Mouse (Mus musculus): Measurements from ENCODE around the gene Snx33. TPM values are rescaled to one million over a fixed set of nuclear protein-coding genes. Genes with fewer than 3 reads are reported as not detected.
A peak's percentile ranks its signal among the peaks of the same experiment; 100 is the strongest.

Snx33 gene
- polyA plus RNA-seq, 1 experiment from 2014 or later: 10.3 TPM

DNA sequence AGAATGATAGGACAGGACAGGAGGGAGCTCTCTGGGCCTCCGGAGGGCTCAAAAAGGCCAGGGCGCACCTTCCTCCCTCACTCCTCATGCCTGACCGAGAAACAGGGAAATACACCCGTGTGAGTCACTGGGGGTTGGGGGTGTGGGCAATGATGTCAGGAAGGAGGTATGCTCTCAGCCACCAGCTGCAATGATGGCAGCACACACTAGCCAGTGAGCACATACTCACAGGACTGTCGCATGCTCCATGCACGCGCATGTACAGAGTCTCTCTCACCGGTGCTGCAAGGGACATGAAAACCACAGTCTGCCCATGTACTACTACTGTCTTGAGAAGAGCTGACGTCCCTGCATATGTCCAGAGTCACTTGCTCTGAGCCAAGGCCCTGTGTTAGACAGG lies 20.6 kb downstream of the Snx33 start:
- no peak overlapping the region for H3K4me3 ChIP-seq (replicated peaks)
- H3K9me3 ChIP-seq (replicated peaks): no peaks in the 10 kb centered on the region
- H3K36me3 ChIP-seq: no peaks in the 10 kb centered on the region
- H3K4me2 ChIP-seq (replicated peaks): no peak overlapping the region
- H3K27ac ChIP-seq (replicated peaks): no peak overlapping the region
- no peaks in the 10 kb centered on the region for H3K27me3 ChIP-seq
- no peaks in the 10 kb centered on the region for H3K4me1 ChIP-seq
- no peak overlapping the region for H3K9ac ChIP-seq
- 76% methylated on average over 9 of the region's 9 CpGs for whole genome bisulfite sequencing
- no peak for ATAC-seq (ENCODE audit: insufficient number of reproducible peaks, low FRiP score, low TSS enrichment, low read depth)

DNA sequence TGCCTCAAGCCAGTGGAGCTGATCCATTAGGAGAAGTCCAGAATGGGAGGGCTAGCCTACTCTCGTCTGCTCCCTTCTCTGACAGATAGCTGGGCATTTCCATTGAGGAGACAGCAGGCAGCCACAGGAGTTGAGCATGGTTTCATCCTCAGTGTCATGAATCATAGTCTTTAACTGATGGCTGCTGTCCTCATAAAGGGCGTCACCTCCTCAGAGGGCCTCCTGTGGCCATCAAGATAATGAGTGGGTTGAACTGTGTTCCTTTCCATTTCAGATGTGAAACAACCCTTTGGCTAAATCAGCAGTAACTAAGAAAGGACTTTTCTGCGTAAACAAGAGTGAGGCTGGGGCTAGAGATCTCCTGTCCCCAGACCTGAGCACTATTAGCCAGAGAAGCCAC lies 24.5 kb downstream of the Snx33 start:
- Histone ChIP-seq H3K27ac (replicated peaks) (no peak overlapping the region), H3K36me3 (no peaks in the 10 kb centered on the region; the same call in 1 of the 2 replicates), H3K4me1 (peaks cover 23% of the 10 kb centered on the region), H3K4me2 (replicated peaks) (no peak overlapping the region), H3K9ac (no peak overlapping the region), H3K9me3 (replicated peaks) (no peaks in the 10 kb centered on the region), H3K4me3 (replicated peaks) (no peak overlapping the region), H3K27me3 (no peaks in the 10 kb centered on the region)
- WGBS: 85% methylated on average over 3 of the region's 3 CpGs
- no peak for ATAC-seq (ENCODE audit: insufficient number of reproducible peaks, low FRiP score, low TSS enrichment, low read depth)

DNA sequence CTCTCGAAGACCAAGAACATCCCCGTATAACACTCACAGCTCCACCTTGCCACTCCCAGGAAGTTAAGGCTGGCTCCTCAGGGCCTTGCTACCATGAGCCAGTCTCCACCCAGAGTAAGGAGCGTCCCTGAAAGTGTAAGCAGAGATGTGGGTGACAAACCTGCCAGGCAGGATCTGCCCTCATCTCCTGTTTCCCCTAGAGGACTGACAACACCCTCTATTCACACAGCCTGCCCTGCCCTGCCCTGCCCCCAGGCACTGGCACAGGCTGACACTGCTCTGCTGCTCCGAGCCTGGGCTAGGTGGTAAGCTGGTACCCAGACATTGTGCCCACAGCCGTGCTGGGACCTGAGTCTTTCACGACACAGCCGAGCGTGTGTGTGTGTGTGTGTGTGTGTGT lies 27.0 kb downstream of the Snx33 start:
- H3K4me2 ChIP-seq (replicated peaks): peak overlapping the region; percentile 13; the same call in 1 of the 2 replicates
- 32% methylated on average over 8 of the region's 8 CpGs for WGBS

DNA sequence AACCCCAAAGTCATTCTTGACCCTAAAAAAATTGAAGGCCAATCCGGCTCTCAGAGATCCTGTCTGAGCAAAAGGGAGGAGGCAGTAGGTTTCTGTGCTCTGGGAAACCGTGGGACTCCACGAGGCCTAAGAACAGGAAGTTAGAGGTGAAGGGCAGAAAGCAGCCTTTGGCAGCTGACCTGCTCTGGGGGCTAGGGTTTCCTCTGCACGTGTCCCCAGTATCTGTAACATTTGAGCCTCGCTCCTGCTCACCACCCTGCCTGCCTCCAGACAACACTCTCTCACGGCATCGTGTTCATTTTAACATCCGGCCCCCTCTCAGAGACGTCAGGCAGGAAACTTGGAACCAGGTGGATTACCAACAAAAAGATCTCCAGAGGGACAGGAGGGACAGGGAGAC lies 27.6 kb downstream of the Snx33 start:
- WGBS: 20% methylated on average over 9 of the region's 9 CpGs
- peak overlapping the region; percentile 13; the same call in 1 of the 2 replicates for H3K4me2 ChIP-seq (replicated peaks)
- ATAC-seq (ENCODE audit: insufficient number of reproducible peaks, low FRiP score, low TSS enrichment, low read depth): no peak
- H3K9ac ChIP-seq: no peak overlapping the region
- peak overlapping the region; percentile 67 for H3K27ac ChIP-seq (replicated peaks)
- H3K4me3 ChIP-seq (replicated peaks): no peak overlapping the region
- H3K9me3 ChIP-seq (replicated peaks): no peaks in the 10 kb centered on the region
- no peaks in the 10 kb centered on the region; the same call in 1 of the 2 replicates for H3K36me3 ChIP-seq
- no peaks in the 10 kb centered on the region for H3K27me3 ChIP-seq
- peaks cover 23% of the 10 kb centered on the region for H3K4me1 ChIP-seq

More for the DNA sequence above, 27.0 kb downstream of the Snx33 start:
- H3K27me3 ChIP-seq: no peaks in the 10 kb centered on the region
- H3K9ac ChIP-seq: no peak overlapping the region
- peak overlapping the region; percentile 67 for H3K27ac ChIP-seq (replicated peaks)
- H3K36me3 ChIP-seq: no peaks in the 10 kb centered on the region; the same call in 1 of the 2 replicates
- no peak overlapping the region for H3K4me3 ChIP-seq (replicated peaks)
- ATAC-seq (ENCODE audit: insufficient number of reproducible peaks, low FRiP score, low TSS enrichment, low read depth): peak; percentile 66
- H3K9me3 ChIP-seq (replicated peaks): no peaks in the 10 kb centered on the region
- H3K4me1 ChIP-seq: peaks cover 23% of the 10 kb centered on the region

DNA sequence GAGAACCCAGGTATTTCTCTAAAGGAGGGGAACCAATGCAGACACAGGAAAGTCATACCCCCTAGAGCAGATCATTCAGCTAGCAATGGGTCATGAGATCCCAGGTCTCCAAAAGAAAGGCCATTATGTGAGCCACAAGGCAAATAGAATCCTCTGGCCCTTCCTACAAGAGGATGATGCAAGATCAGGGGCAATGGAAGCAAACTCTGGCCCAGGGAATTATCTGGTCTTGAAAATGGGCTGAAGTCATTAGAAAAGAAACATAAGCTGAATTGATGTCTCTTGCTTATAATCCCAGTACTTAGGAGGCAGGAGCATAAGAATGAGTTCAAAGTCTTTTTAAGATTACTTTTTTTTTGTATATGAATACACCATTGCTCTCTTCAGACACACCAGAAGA lies 28.1 kb downstream of the Snx33 start:
- Histone ChIP-seq H3K4me1 (peaks cover 23% of the 10 kb centered on the region), H3K36me3 (no peaks in the 10 kb centered on the region; the same call in 1 of the 2 replicates), H3K4me2 (replicated peaks) (no peak overlapping the region), H3K27me3 (no peaks in the 10 kb centered on the region), H3K4me3 (replicated peaks) (no peak overlapping the region), H3K9me3 (replicated peaks) (no peaks in the 10 kb centered on the region), H3K9ac (no peak overlapping the region), H3K27ac (replicated peaks) (peak overlapping the region; percentile 67; the same call in 1 of the 2 replicates)
- ATAC-seq (ENCODE audit: insufficient number of reproducible peaks, low FRiP score, low TSS enrichment, low read depth): no peak

DNA sequence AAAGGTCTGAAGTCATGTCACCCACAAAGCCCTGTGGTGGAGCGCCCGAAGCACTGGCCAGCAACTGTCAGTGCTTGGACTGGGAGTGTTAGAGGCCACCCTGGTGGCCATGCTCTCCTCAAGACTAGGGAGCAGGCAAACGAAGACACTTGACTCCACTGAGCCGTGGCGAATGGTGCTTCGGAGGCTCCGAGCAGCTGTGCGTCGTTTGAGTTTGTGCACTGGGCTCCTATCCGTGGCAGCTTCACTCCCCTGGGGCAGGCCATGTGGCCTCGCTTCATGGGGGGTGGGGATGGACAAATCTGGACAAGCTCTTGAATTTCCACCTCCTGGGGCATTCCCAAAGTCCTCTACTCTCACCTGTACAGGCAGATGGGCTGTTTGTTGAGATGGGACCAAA lies 28.8 kb downstream of the Snx33 start:
- no peaks in the 10 kb centered on the region for H3K9me3 ChIP-seq (replicated peaks)
- no peak overlapping the region for H3K4me2 ChIP-seq (replicated peaks)
- peaks cover 6% of the 10 kb centered on the region for H3K36me3 ChIP-seq
- WGBS: 51% methylated on average over 11 of the region's 11 CpGs
- no peak overlapping the region for H3K9ac ChIP-seq
- ATAC-seq (ENCODE audit: insufficient number of reproducible peaks, low FRiP score, low TSS enrichment, low read depth): no peak
- no peak overlapping the region for H3K27ac ChIP-seq (replicated peaks)
- H3K27me3 ChIP-seq: no peaks in the 10 kb centered on the region
- H3K4me3 ChIP-seq (replicated peaks): no peak overlapping the region
- H3K4me1 ChIP-seq: peaks cover 23% of the 10 kb centered on the region

- Histone ChIP-seq H3K4me2 (replicated peaks) (no peak overlapping the region), H3K9me3 (replicated peaks) (no peaks in the 10 kb centered on the region), H3K9ac (no peak overlapping the region), H3K36me3 (peaks cover 19% of the 10 kb centered on the region), H3K27ac (replicated peaks) (no peak overlapping the region), H3K4me1 (peaks cover 33% of the 10 kb centered on the region), H3K27me3 (no peaks in the 10 kb centered on the region), H3K4me3 (replicated peaks) (no peak overlapping the region)
- ATAC-seq (ENCODE audit: insufficient number of reproducible peaks, low FRiP score, low TSS enrichment, low read depth): no peak
- 89% methylated on average over 12 of the region's 12 CpGs for WGBS
Observed at GRCm38 (mm10) chr9:56896779-56897178, 31.4 kb downstream of the Snx33 start.

DNA sequence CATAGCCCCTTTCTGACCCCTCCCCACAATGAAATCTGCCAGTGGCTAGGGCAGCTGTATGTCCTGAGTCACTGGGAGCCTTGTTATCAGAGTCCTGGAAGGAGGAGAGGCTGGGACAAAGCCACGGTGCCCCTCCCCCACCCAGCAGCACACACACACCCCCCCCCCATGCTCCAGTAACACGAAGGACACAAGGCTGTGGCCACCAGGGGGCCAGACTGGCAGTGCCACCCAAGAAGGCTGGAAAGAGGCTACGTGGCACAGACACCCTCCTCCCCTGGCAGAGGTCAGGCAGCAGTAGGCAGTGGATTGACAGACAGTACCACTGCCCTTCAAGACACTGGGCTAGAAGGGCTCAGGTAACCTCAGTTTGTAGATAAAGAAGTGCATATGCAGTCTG lies 34.2 kb downstream of the Snx33 start:
- no peak overlapping the region for H3K27ac ChIP-seq (replicated peaks)
- H3K4me3 ChIP-seq (replicated peaks): no peak overlapping the region
- no peak overlapping the region for H3K9ac ChIP-seq
- no peaks in the 10 kb centered on the region for H3K9me3 ChIP-seq (replicated peaks)
- WGBS: 19% methylated on average over 3 of the region's 3 CpGs
- peaks cover 19% of the 10 kb centered on the region for H3K4me1 ChIP-seq
- H3K4me2 ChIP-seq (replicated peaks): no peak overlapping the region
- H3K27me3 ChIP-seq: no peaks in the 10 kb centered on the region
- no peak for ATAC-seq (ENCODE audit: insufficient number of reproducible peaks, low FRiP score, low TSS enrichment, low read depth)
- peaks cover 20% of the 10 kb centered on the region for H3K36me3 ChIP-seq

DNA sequence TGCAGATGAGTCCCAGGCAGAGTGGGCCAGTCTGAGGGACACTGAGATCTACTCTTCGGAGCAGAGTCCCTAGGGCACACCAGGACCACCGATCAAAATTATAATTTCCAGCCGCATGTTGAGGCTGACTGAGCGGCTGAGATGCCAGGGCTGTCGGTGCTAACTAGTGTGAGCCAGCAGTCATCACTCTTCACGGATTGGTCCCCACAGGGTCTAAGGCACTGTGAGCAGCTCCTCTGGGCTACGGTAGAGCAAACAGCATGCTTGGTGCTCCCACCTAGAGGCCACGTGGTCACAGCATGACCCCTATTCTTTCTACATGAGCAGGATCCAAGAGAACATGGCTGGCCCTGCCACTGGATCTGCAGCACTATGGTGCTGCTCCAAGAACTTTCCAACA lies 34.9 kb downstream of the Snx33 start:
- Histone ChIP-seq H3K4me2 (replicated peaks) (no peak overlapping the region), H3K4me3 (replicated peaks) (no peak overlapping the region), H3K9ac (no peak overlapping the region), H3K36me3 (peaks cover 27% of the 10 kb centered on the region), H3K27ac (replicated peaks) (no peak overlapping the region), H3K4me1 (peaks cover 19% of the 10 kb centered on the region), H3K27me3 (no peaks in the 10 kb centered on the region), H3K9me3 (replicated peaks) (no peaks in the 10 kb centered on the region)
- no peak for ATAC-seq (ENCODE audit: insufficient number of reproducible peaks, low FRiP score, low TSS enrichment, low read depth)
- WGBS: 67% methylated on average over 8 of the region's 8 CpGs

DNA sequence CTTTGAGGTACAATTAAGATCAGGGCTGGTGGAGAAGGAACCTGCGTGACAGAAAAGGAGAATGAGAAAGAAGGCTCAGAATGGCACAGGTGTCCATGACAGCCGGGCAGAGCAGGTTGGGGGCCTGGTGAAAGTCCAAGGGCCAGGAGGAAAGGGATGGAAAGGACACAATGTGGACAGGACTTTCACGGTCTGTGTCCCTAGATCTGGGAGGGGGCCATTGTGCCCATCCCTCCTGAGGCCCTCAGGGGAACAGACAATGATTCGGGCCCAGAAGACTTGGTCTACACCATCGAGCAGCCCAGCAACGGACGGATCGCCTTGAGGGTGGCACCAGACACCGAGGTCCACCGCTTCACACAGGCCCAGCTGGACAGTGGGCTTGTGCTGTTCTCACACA lies 36.1 kb downstream of the Snx33 start:
- WGBS: 81% methylated on average over 10 of the region's 10 CpGs
- Histone ChIP-seq H3K27me3 (no peaks in the 10 kb centered on the region), H3K4me2 (replicated peaks) (no peak overlapping the region), H3K9me3 (replicated peaks) (no peaks in the 10 kb centered on the region), H3K27ac (replicated peaks) (0 out of 2 replicates have a peak overlapping the region, but pooled peaks have one; percentile 51), H3K4me1 (peaks cover 19% of the 10 kb centered on the region), H3K4me3 (replicated peaks) (no peak overlapping the region), H3K36me3 (peaks cover 39% of the 10 kb centered on the region), H3K9ac (no peak overlapping the region)
- ATAC-seq (ENCODE audit: insufficient number of reproducible peaks, low FRiP score, low TSS enrichment, low read depth): no peak

DNA sequence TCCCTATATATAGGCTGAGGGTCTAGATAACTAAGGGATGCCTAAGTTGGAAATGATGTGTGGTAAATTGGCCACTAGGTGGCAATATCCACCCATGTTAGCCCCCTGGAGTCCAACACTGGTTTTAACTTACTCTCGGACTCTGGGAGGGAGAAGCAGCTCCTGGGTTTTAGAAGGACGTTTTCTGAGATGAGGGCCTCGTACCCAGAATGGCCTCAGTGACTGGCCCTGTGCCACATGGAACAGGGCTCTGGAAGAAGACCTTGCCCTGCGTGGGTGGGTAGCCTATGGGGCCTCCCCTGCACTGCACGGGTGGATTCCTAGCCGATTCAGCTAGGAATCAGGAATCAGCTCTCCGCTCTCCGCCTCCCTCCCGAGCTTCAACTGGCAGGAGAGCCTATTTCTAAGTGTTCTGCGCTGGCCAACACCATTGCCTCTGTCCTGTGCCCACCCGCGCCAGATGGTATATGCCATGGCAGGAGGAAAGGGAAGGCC lies 36.6 kb downstream of the Snx33 start:
- 0 out of 2 replicates have a peak overlapping the region, but pooled peaks have one; percentile 51 for H3K27ac ChIP-seq (replicated peaks)
- no peak overlapping the region for H3K4me3 ChIP-seq (replicated peaks)
- no peak; the same call in 1 of the 2 replicates for ATAC-seq (ENCODE audit: insufficient number of reproducible peaks, low FRiP score, low TSS enrichment, low read depth)
- H3K9ac ChIP-seq: no peak overlapping the region
- H3K36me3 ChIP-seq: peaks cover 45% of the 10 kb centered on the region
- H3K27me3 ChIP-seq: no peaks in the 10 kb centered on the region
- no peaks in the 10 kb centered on the region for H3K9me3 ChIP-seq (replicated peaks)
- peaks cover 19% of the 10 kb centered on the region for H3K4me1 ChIP-seq
- H3K4me2 ChIP-seq (replicated peaks): peak overlapping the region; percentile 42
- 32% methylated on average over 12 of the region's 12 CpGs for WGBS

DNA sequence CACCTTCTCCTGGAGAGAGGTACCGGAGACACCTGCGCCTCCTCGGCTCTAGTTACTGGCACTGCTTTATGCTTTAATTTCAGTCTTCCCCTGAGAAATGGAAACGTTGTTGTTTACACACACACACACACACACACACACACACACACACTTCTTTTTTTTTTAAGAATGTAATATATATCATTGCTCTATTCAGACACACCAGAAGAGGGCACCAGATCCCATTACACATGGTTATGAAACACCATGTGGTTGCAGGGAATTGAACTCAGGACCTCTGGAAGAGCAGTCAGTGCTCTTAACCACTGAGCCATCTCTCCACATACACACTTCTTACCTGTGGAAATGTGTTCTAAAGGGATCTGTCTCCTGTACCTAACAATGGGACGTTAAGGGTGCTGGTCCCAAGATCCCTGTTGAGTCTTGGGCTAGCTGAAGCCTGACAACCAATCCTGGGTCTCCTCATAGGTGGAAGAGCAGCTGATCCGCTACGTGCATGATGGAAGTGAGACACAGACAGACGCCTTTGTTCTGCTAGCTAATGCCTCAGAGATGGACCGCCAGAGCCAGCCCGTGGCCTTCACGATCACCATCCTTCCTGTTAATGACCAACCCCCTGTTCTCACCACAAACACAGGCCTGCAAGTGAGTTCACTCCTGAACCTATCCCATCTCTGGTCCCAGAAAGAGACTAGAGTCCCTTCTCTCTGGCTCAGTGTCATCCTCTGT lies 37.5 kb downstream of the Snx33 start:
- peaks cover 54% of the 10 kb centered on the region for H3K36me3 ChIP-seq
- WGBS: 70% methylated on average over 11 of the region's 11 CpGs
- H3K27ac ChIP-seq (replicated peaks): no peak overlapping the region
- no peaks in the 10 kb centered on the region for H3K27me3 ChIP-seq
- no peak overlapping the region for H3K4me3 ChIP-seq (replicated peaks)
- H3K9me3 ChIP-seq (replicated peaks): no peaks in the 10 kb centered on the region
- peaks cover 19% of the 10 kb centered on the region for H3K4me1 ChIP-seq
- no peak overlapping the region for H3K4me2 ChIP-seq (replicated peaks)
- no peak overlapping the region for H3K9ac ChIP-seq
- no peak for ATAC-seq (ENCODE audit: insufficient number of reproducible peaks, low FRiP score, low TSS enrichment, low read depth)

Measured in embryonic facial prominence, embryonic 15.5 days (tissue).